Mouse (Mus musculus) heart, embryonic 12.5 days (tissue): Measurements from ENCODE around the gene Ly6g6c. TPM values are rescaled to one million over a fixed set of nuclear protein-coding genes. Genes with fewer than 3 reads are reported as not detected.
A peak's percentile ranks its signal among the peaks of the same experiment; 100 is the strongest.

Experiments
- ATAC-seq: fragments of 200-750 bp; cut with Nextera tagmentation; 2 replicates; pipeline ENCODE4 v1.8.0; 2017; ENCODE audit warnings: moderate TSS enrichment, moderate library complexity; ENCODE audit not compliant: insufficient number of reproducible peaks, low FRiP score
- H3K27ac ChIP-seq: fragments of 300-500 bp; sonication (generic); 2 replicates; pipeline ENCODE4 v1.5.1; 2016; ENCODE audit warnings: mild to moderate bottlenecking, moderate library complexity; ENCODE audit not compliant: poor library complexity, severe bottlenecking
- H3K27me3 ChIP-seq: fragments of 300-500 bp; sonication (generic); replicated peaks from 2 replicates; pipeline ENCODE4 v1.6.1; 2016; ENCODE audit warnings: mild to moderate bottlenecking, moderate library complexity
- H3K36me3 ChIP-seq: fragments of 300-500 bp; sonication (generic); 2 replicates; pipeline ENCODE4 v1.6.1; 2016; ENCODE audit warnings: mild to moderate bottlenecking, moderate library complexity
- H3K4me1 ChIP-seq: fragments of 300-500 bp; sonication (generic); replicated peaks from 2 replicates; pipeline ENCODE4 v1.6.1; 2016; ENCODE audit warnings: mild to moderate bottlenecking
- H3K4me2 ChIP-seq: fragments of 300-500 bp; sonication (generic); 2 replicates; pipeline ENCODE4 v1.6.1; 2016; ENCODE audit warnings: mild to moderate bottlenecking, moderate library complexity
- H3K4me3 ChIP-seq: fragments of 300-500 bp; sonication (generic); 2 replicates; pipeline ENCODE4 v1.5.1; 2016; ENCODE audit warnings: mild to moderate bottlenecking
- H3K9ac ChIP-seq: fragments of 300-500 bp; sonication (generic); 2 replicates; pipeline ENCODE4 v1.6.1; 2016; ENCODE audit warnings: mild to moderate bottlenecking, moderate library complexity
- H3K9me3 ChIP-seq: fragments of 300-500 bp; sonication (generic); replicated peaks from 2 replicates; pipeline ENCODE4 v1.6.1; 2016; ENCODE audit warnings: mild to moderate bottlenecking, moderate library complexity
- WGBS: fragments of 180-500 bp; shearing (Covaris S2); methylation state at CpG from one replicate; pipeline ENCODE4 v1.1.7; 2016; 5-methylcytosine and 5-hydroxymethylcytosine counted together
- polyA plus RNA-seq: library from polyadenylated mRNA; unstranded; fragments of >200 nt; fragmentation: Nextera tagmentation; extraction: Ambion mirVana; gene quantifications from 2 replicates; pipeline ENCODE4 v1.2.1, GENCODE M21; 2016

Gene Ly6g6c
- polyA plus RNA-seq, 1 experiment from 2014 or later, result 0.27 TPM

DNA sequence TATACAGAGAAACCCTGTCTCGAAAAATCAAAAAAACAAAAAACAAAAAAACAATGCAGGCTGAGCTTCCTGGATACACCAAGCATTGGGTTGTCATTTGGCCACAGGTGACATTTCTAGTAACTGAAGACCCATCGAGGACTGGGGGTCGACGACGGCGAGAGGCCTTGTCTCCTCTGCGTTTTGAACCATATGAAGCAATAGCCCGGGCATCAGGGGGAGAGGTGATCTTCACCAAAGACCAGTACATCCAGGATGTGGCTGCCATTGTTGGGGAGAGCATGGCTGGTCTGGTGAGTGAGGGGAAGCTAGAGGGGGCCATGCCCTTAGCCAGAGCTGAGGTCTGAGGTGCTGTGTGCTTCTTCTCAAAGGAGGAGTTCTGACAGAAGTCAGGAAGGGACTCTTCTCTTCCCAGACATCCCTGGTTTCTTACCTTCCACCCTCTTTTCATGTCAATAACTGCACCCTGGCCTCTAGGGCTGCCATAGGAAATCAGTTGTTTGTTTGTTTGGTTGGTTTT lies 42.6 kb upstream of the Ly6g6c start:
- H3K4me3 ChIP-seq, result no peak overlapping the region
- no peaks in the 10 kb centered on the region for H3K9me3 ChIP-seq
- no peak overlapping the region for H3K4me2 ChIP-seq
- H3K27ac ChIP-seq, result peak overlapping the region; percentile 75
- H3K27me3 ChIP-seq, result peaks cover 5% of the 10 kb centered on the region; the same call in 1 of the 2 replicates
- 91% methylated on average over 8 of the region's 8 CpGs for WGBS
- H3K4me1 ChIP-seq, result peaks cover 56% of the 10 kb centered on the region
- ATAC-seq, result no peak
- H3K9ac ChIP-seq, result no peak overlapping the region
- H3K36me3 ChIP-seq, result no peaks in the 10 kb centered on the region

- Histone ChIP-seq H3K4me1 (peaks cover 58% of the 10 kb centered on the region), H3K4me2 (no peak overlapping the region), H3K9me3 (no peaks in the 10 kb centered on the region), H3K27me3 (peaks cover 5% of the 10 kb centered on the region; the same call in 1 of the 2 replicates), H3K27ac (no peak overlapping the region), H3K36me3 (no peaks in the 10 kb centered on the region), H3K9ac (no peak overlapping the region), H3K4me3 (no peak overlapping the region)
- no peak for ATAC-seq
- 85% methylated on average over 5 of the region's 5 CpGs for WGBS
Measured at GRCm38 (mm10) chr17:35023221-35023620, 42.0 kb upstream of the Ly6g6c start.

DNA sequence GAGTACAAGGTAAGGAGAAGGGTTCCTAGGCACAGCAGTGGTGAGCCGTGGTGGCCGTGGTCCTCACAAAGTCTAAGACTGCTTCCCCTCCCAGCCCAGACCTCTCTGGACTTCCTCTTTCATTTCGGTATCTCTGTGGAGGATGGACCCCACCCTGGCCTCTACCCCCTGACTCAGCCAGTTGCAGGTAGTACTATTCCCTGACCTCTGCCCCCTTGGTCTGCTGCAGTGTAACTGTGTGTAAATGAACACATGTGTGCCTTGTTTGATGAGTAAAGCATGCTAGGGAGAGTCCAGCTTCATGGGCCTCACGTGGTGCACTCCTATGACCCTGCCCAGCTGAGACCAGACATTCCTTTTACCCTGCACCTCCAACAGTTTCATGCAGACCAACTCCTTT lies 41.4 kb upstream of the Ly6g6c start:
- ATAC-seq, result no peak
- Histone ChIP-seq H3K27me3 (0 out of 2 replicates have a peak, but pooled peaks cover 5% of the 10 kb centered on the region), H3K27ac (no peak overlapping the region)

DNA sequence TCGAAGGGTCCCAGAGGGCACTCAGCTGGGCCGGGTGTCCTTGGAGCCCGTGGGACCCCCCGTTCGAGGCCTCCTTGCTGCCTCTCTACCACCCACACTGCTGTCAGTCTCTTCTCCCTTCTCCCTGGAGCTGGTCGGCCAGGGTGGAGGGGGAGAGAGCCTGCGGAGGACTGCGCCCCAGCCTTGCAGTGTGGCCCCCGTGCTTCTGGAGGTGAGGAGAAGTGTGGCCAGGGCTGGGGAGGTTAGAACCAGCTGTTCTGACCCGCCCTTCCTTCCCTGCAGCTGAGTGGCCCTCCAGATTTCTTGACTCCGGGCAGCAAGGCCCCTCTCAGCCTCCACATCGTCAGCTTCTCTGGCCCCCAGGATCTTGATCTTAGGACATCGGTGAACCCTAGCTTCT lies 40.9 kb upstream of the Ly6g6c start:
- H3K4me2 ChIP-seq, result no peak overlapping the region
- no peaks in the 10 kb centered on the region for H3K36me3 ChIP-seq
- H3K27ac ChIP-seq, result no peak overlapping the region
- 64% methylated on average over 12 of the region's 13 CpGs for WGBS
- no peak for ATAC-seq
- peak overlapping the region; percentile 6; the same call in 1 of the 2 replicates for H3K9ac ChIP-seq
- 0 out of 2 replicates have a peak, but pooled peaks cover 5% of the 10 kb centered on the region for H3K27me3 ChIP-seq
- no peaks in the 10 kb centered on the region for H3K9me3 ChIP-seq
- no peak overlapping the region for H3K4me3 ChIP-seq
- peaks cover 61% of the 10 kb centered on the region for H3K4me1 ChIP-seq

More for the DNA sequence above, 41.4 kb upstream of the Ly6g6c start:
- Histone ChIP-seq H3K9ac (peak overlapping the region; percentile 6; the same call in 1 of the 2 replicates), H3K4me2 (no peak overlapping the region), H3K9me3 (no peaks in the 10 kb centered on the region), H3K4me1 (peaks cover 60% of the 10 kb centered on the region), H3K36me3 (no peaks in the 10 kb centered on the region), H3K4me3 (no peak overlapping the region)
- 56% methylated on average over 4 of the region's 4 CpGs for WGBS

GRCm38 (mm10) chr17:35024691-35025488 lies 40.3 kb upstream of the Ly6g6c start:
- peak overlapping the region; percentile 42; the same call in 1 of the 2 replicates for H3K9ac ChIP-seq
- no peaks in the 10 kb centered on the region for H3K9me3 ChIP-seq
- H3K4me3 ChIP-seq, result no peak overlapping the region
- H3K27me3 ChIP-seq, result 0 out of 2 replicates have a peak, but pooled peaks cover 5% of the 10 kb centered on the region
- no peak overlapping the region for H3K4me2 ChIP-seq
- H3K4me1 ChIP-seq, result peaks cover 65% of the 10 kb centered on the region
- no peak for ATAC-seq
- H3K27ac ChIP-seq, result no peak overlapping the region; the same call in 1 of the 2 replicates
- WGBS, result 54% methylated on average over 10 of the region's 10 CpGs
- no peaks in the 10 kb centered on the region for H3K36me3 ChIP-seq

DNA sequence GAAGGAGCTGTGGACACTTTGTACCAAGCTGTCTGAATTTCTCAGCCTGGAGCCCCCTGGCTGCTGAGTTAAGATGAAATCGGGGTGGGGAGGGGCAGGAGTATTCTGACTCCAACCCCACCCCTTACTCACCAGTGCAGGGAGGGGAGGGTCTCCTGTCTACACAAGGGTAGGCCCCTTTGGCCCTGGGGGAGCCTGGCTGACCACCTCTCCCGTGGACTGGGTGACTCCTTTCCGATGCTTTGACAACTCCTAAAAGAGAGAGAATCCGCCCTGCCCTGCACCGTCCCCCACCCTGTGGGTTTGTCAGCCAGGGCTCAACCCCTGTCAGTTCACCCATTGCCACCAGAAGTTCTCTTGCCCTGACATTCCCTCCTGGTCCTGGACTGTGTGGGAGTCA lies 39.0 kb upstream of the Ly6g6c start:
- Histone ChIP-seq H3K4me1 (peaks cover 62% of the 10 kb centered on the region), H3K36me3 (no peaks in the 10 kb centered on the region), H3K9me3 (no peaks in the 10 kb centered on the region), H3K9ac (no peak overlapping the region), H3K4me3 (no peak overlapping the region), H3K27ac (no peak overlapping the region), H3K4me2 (no peak overlapping the region), H3K27me3 (no peaks in the 10 kb centered on the region)
- 80% methylated on average over 5 of the region's 5 CpGs for WGBS
- no peak for ATAC-seq

- Histone ChIP-seq H3K4me1 (peaks cover 53% of the 10 kb centered on the region), H3K4me2 (peak within 1 kb of the TSS; percentile 34; the same call in 1 of the 2 replicates), H3K9ac (0 out of 2 replicates have a peak within 1 kb of the TSS, but pooled peaks have one; percentile 34), H3K9me3 (no peaks in the 10 kb centered on the region), H3K27ac (peak within 1 kb of the TSS; percentile 61; the same call in 1 of the 2 replicates), H3K27me3 (no peaks in the 10 kb centered on the region), H3K4me3 (0 out of 2 replicates have a peak within 1 kb of the TSS, but pooled peaks have one; percentile 11), H3K36me3 (no peaks in the 10 kb centered on the region)
- no peak for ATAC-seq
- WGBS, result 39% methylated on average over 13 of the region's 13 CpGs
Measured at GRCm38 (mm10) chr17:35027277-35028068, 37.7 kb upstream of the Ly6g6c start, which contains the start of gene Sapcd1. Sapcd1 (minus strand) TSS chr17:35028016.

- WGBS, result 87% methylated on average over 2 of the region's 2 CpGs
- H3K4me3 ChIP-seq, result no peak overlapping the region
- no peaks in the 10 kb centered on the region for H3K36me3 ChIP-seq
Measured at GRCm38 (mm10) chr17:35028315-35028714, 36.9 kb upstream of the Ly6g6c start.

GRCm38 (mm10) chr17:35029691-35030532 lies 35.3 kb upstream of the Ly6g6c start:
- no peak overlapping the region; the same call in 1 of the 2 replicates for H3K9ac ChIP-seq

More at GRCm38 (mm10) chr17:35028315-35028714, 36.9 kb upstream of the Ly6g6c start:
- H3K9ac ChIP-seq, result no peak overlapping the region
- H3K27me3 ChIP-seq, result no peaks in the 10 kb centered on the region
- no peak overlapping the region for H3K4me2 ChIP-seq
- H3K4me1 ChIP-seq, result peaks cover 45% of the 10 kb centered on the region
- no peaks in the 10 kb centered on the region for H3K9me3 ChIP-seq
- no peak overlapping the region for H3K27ac ChIP-seq
- no peak for ATAC-seq

DNA sequence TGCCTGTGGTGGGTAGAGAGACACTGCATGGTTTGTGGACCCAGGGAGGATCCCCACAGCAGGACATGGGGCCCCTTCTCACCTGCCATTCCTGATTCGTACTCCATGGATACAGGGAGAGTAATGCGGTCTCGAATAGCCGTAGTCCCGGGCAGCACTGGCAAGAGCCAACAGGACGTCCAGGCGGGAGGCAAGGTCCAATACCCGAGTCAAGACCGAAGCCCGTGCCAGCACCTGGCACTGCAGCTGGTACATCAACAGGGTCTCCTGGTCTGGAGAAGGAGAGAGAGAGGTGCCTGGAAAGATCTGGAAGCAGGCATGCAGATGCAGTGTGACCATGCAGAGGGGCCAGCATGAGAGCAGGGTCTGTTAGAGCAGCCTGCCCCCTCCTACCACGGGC lies 33.9 kb upstream of the Ly6g6c start:
- Histone ChIP-seq H3K9me3 (no peaks in the 10 kb centered on the region), H3K4me1 (peaks cover 23% of the 10 kb centered on the region), H3K27ac (no peak overlapping the region), H3K9ac (no peak overlapping the region), H3K4me3 (no peak overlapping the region), H3K4me2 (no peak overlapping the region), H3K36me3 (no peaks in the 10 kb centered on the region), H3K27me3 (no peaks in the 10 kb centered on the region)
- ATAC-seq, result no peak
- 89% methylated on average over 11 of the region's 11 CpGs for WGBS

More at GRCm38 (mm10) chr17:35029691-35030532, 35.3 kb upstream of the Ly6g6c start:
- Histone ChIP-seq H3K36me3 (no peaks in the 10 kb centered on the region), H3K4me1 (peaks cover 30% of the 10 kb centered on the region), H3K27ac (no peak overlapping the region), H3K4me2 (peak overlapping the region; percentile 24; the same call in 1 of the 2 replicates), H3K4me3 (no peak overlapping the region), H3K27me3 (no peaks in the 10 kb centered on the region), H3K9me3 (no peaks in the 10 kb centered on the region)
- 36% methylated on average over 19 of the region's 19 CpGs for WGBS
- ATAC-seq, result no peak
